Mouse (Mus musculus) hindbrain, postnatal 0 days (tissue): ENCODE measurements around the gene Aph1a. TPM values are rescaled to one million over a fixed set of nuclear protein-coding genes. Genes with fewer than 3 reads are reported as not detected.

Source experiments
- ATAC-seq: fragments of 200-750 bp; cut with Nextera tagmentation; 2 replicates; pipeline ENCODE4 v1.8.0; 2017; ENCODE audit warnings: mild to moderate bottlenecking, moderate TSS enrichment, moderate library complexity
- DNase-seq: peaks from one replicate; pipeline ENCODE4 v3.0.0-alpha.2; 2015; ENCODE audit warnings: low spot score
- H3K27ac ChIP-seq: fragments of 300-500 bp; sonication (generic); 2 replicates; pipeline ENCODE4 v1.5.1; 2014; ENCODE audit warnings: mild to moderate bottlenecking
- H3K27me3 ChIP-seq: fragments of 300-500 bp; sonication (generic); 2 replicates; pipeline ENCODE4 v1.6.1; 2014; ENCODE audit warnings: low read length, mixed read lengths; ENCODE audit not compliant: insufficient read depth
- H3K36me3 ChIP-seq: fragments of 300-500 bp; sonication (generic); 2 replicates; pipeline ENCODE4 v1.6.1; 2014; ENCODE audit warnings: low read length, mixed read lengths; ENCODE audit not compliant: insufficient read depth
- H3K4me1 ChIP-seq: fragments of 300-500 bp; sonication (generic); 2 replicates; pipeline ENCODE4 v1.6.1; 2014; ENCODE audit warnings: antibody characterized with exemption, low read length, mixed read lengths; ENCODE audit not compliant: insufficient read depth
- H3K4me2 ChIP-seq: fragments of 300-500 bp; sonication (generic); 2 replicates; pipeline ENCODE4 v1.6.1; 2014; ENCODE audit warnings: low read depth, mild to moderate bottlenecking, low read length, moderate library complexity, mixed read lengths
- H3K4me3 ChIP-seq: fragments of 300-500 bp; sonication (generic); 2 replicates; pipeline ENCODE4 v1.5.1; 2014; ENCODE audit warnings: low read length
- H3K9ac ChIP-seq: fragments of 300-500 bp; sonication (generic); replicated peaks from 2 replicates; pipeline ENCODE4 v1.6.1; 2014; ENCODE audit warnings: mild to moderate bottlenecking, low read length, moderate library complexity, mixed read lengths
- H3K9me3 ChIP-seq: fragments of 300-500 bp; sonication (generic); 2 replicates; pipeline ENCODE4 v1.6.1; 2016; ENCODE audit warnings: low read length, mixed read lengths
- CTCF ChIP-seq: IDR thresholded peaks from 2 replicates; pipeline ENCODE4 v1.5.1; 2016; ENCODE audit warnings: antibody characterized with exemption, control low read depth, low read depth
- WGBS: fragments of 180-500 bp; shearing (Covaris S2); extraction: QIAGEN DNeasy Blood & Tissue Kit; methylation state at CpG from one replicate; pipeline ENCODE4 v1.1.7; 2014; 5-methylcytosine and 5-hydroxymethylcytosine counted together
- polyA plus RNA-seq: library from polyadenylated mRNA; unstranded; fragments of >200 nt; fragmentation: Nextera tagmentation; extraction: Ambion mirVana; gene quantifications from 2 replicates; pipeline ENCODE4 v1.2.1, GENCODE M21; 2015
- total RNA-seq: library from RNA; depleted of rRNA; stranded (reverse); fragments of >200 nt; gene quantifications from 2 replicates; pipeline ENCODE4 v1.2.3, GENCODE M21; 2014

The Aph1a gene
- total and polyA plus RNA-seq, 2 experiments from 2014 or later, result 41.1 to 99.4 TPM

DNA sequence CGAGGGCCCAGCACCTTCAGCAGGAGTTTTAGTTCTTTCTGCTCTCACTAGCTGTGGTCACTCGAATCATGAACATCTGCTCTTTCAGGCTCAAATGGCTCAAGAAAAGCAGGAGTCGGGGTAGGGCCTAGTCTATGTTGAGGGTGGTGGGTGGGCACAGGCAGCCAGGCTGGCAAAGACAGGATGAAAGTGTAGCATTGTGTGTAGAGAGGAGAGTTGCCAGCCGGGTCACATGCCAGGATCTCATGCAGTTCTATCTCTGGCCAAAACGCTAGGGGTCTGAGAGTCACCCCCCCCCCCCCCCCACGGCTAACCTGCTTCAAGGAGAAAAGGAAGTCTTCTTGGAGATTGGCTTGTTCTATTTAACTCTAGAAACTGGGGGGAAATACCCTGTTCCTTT, 8.9 kb downstream of the Aph1a start:
- no peak for TF ChIP-seq CTCF
- H3K27ac ChIP-seq, result no peak overlapping the region
- no peak for DNase-seq
- H3K4me2 ChIP-seq, result no peak overlapping the region
- no peaks in the 10 kb centered on the region for H3K9me3 ChIP-seq
- no peak overlapping the region for H3K4me3 ChIP-seq
- 22% methylated on average over 5 of the region's 6 CpGs for WGBS
- no peak overlapping the region for H3K9ac ChIP-seq
- ATAC-seq, result no peak; the same call in 1 of the 2 replicates
- H3K4me1 ChIP-seq, result peaks cover 11% of the 10 kb centered on the region; the same call in 1 of the 2 replicates
- peaks cover 8% of the 10 kb centered on the region; the same call in 1 of the 2 replicates for H3K27me3 ChIP-seq
- H3K36me3 ChIP-seq, result 0 out of 2 replicates have a peak, but pooled peaks cover 1% of the 10 kb centered on the region

DNA sequence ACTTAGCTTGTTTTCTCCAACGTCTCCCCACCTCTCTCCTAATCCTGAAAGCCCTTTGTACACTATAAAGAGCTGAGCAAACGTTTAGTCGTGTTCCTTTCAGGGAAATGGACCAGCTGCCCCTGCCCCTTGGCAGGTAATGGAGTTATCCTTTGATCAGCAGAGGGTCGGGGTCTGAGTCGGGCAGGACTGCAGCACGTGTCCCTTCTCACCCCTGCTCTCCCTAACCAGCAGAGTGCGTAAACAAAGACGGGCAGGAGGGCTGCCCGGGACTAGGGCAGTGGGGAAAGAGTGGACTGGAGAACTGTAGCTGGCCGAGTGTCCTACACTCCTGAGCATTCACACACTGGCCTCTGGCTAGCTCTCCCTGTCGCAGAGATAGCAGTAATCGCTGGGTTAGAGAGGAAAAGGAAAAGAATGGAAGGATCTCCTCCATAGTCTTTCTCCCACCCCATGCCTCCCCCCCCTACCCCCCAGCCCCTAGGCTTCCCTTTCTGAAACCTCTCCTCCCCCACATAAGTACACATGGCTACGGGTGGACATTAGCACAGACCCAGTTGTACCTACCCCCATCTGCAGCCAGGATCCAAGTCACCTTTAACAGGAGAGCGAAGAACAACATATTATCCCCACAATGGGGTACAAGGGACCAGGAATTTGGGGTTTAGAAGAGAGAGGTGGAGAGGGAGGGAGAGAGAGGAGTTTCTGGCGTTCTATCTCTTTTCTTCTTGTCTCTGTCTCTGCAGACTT, 10.2 kb downstream of the Aph1a start:
- DNase-seq (no peak), ATAC-seq (no peak)
- peak overlapping the region; percentile 17 for H3K4me3 ChIP-seq
- H3K27me3 ChIP-seq, result peaks cover 8% of the 10 kb centered on the region; the same call in 1 of the 2 replicates
- H3K27ac ChIP-seq, result no peak overlapping the region
- H3K9ac ChIP-seq, result 0 out of 2 replicates have a peak overlapping the region, but pooled peaks have one; percentile 2
- H3K9me3 ChIP-seq, result no peaks in the 10 kb centered on the region
- H3K36me3 ChIP-seq, result no peaks in the 10 kb centered on the region
- TF ChIP-seq CTCF, result no peak
- WGBS, result 5% methylated on average over 15 of the region's 15 CpGs
- peaks cover 11% of the 10 kb centered on the region; the same call in 1 of the 2 replicates for H3K4me1 ChIP-seq
- H3K4me2 ChIP-seq, result peak overlapping the region; percentile 53

DNA sequence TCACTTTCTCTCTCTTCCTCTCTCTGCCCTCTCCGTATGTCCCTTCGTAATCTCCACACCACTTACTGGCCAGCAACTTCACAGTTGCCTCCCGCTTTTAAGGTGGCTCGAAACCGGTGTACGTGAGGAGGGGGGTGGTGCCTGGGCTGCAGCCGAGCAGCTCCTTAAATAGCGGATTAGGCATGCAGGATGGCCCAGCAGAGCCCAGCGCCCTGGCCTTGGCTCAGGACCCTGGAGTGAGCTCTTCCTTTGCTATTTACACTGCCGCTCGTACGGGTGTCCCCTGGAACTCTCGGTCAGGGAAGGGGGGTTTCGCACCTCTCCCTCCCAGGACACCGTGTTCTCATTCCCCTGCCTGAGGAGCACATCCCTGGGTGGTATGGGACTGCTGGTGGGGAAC, 10.8 kb downstream of the Aph1a start, which contains the start of gene Car14:
Car14 (minus strand) TSS at position 124 of the 400 bp plus-strand sequence.
- WGBS, result under 1% methylated on average over 15 of the region's 15 CpGs
- Histone ChIP-seq H3K4me2 (peak within 1 kb of the TSS; percentile 53), H3K4me1 (peaks cover 11% of the 10 kb centered on the region; the same call in 1 of the 2 replicates), H3K27me3 (peaks cover 8% of the 10 kb centered on the region; the same call in 1 of the 2 replicates), H3K9me3 (no peaks in the 10 kb centered on the region), H3K36me3 (no peaks in the 10 kb centered on the region), H3K9ac (0 out of 2 replicates have a peak within 1 kb of the TSS, but pooled peaks have one; percentile 17), H3K27ac (no peak within 1 kb of the TSS), H3K4me3 (peak within 1 kb of the TSS; percentile 17)
- ATAC-seq (0 out of 2 replicates have a peak, but pooled peaks have one; percentile 24), DNase-seq (no peak)
- no peak for TF ChIP-seq CTCF

GRCm38 (mm10) chr3:95905146-95905939, 11.6 kb downstream of the Aph1a start:
- H3K4me2 ChIP-seq, result peak overlapping the region; percentile 53
- TF ChIP-seq CTCF, result no peak
- no peaks in the 10 kb centered on the region for H3K9me3 ChIP-seq
- H3K4me3 ChIP-seq, result peak overlapping the region; percentile 17
- H3K36me3 ChIP-seq, result no peaks in the 10 kb centered on the region
- ATAC-seq (peak; percentile 30; the same call in 1 of the 2 replicates), DNase-seq (peak; percentile 25)
- H3K9ac ChIP-seq, result 0 out of 2 replicates have a peak overlapping the region, but pooled peaks have one; percentile 17
- H3K27ac ChIP-seq, result no peak overlapping the region
- peaks cover 11% of the 10 kb centered on the region; the same call in 1 of the 2 replicates for H3K4me1 ChIP-seq
- H3K27me3 ChIP-seq, result peaks cover 8% of the 10 kb centered on the region; the same call in 1 of the 2 replicates
- WGBS, result under 1% methylated on average over 18 of the region's 18 CpGs

GRCm38 (mm10) chr3:95905940-95906492, 12.2 kb downstream of the Aph1a start:
- no peak for ATAC-seq
- H3K4me1 ChIP-seq, result peaks cover 11% of the 10 kb centered on the region; the same call in 1 of the 2 replicates
- peak; percentile 68 for DNase-seq

DNA sequence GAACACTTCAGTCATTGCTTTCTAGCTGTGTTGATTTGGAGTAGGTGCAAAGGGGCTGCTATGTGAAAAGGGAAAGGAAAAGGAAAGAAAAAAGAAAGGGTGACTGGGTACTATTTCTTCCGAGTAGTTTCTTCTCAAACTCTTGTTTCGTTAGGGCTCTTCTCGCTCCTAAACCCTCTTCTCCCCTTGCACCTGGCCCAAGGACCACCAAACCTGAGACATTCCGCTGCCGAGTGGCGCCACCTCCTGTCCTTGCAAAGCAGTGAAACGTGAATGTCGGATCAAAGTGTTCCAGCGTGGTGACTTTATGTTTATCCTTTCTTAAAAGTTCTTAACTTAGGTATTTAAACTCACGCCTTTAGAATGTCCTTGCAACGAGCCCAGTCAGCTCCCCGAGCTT, 13.1 kb downstream of the Aph1a start:
- DNase-seq (peak; percentile 59), ATAC-seq (no peak)
- Histone ChIP-seq H3K36me3 (no peaks in the 10 kb centered on the region), H3K27me3 (peaks cover 8% of the 10 kb centered on the region; the same call in 1 of the 2 replicates), H3K9me3 (no peaks in the 10 kb centered on the region), H3K4me3 (peak overlapping the region; percentile 10; the same call in 1 of the 2 replicates), H3K4me1 (peaks cover 11% of the 10 kb centered on the region; the same call in 1 of the 2 replicates), H3K4me2 (peak overlapping the region; percentile 53), H3K9ac (no peak overlapping the region), H3K27ac (no peak overlapping the region)
- under 1% methylated on average over 12 of the region's 12 CpGs for WGBS
- TF ChIP-seq CTCF, result peak; percentile 83

More at GRCm38 (mm10) chr3:95905940-95906492, 12.2 kb downstream of the Aph1a start:
- under 1% methylated on average over 12 of the region's 12 CpGs for WGBS
- no peaks in the 10 kb centered on the region for H3K9me3 ChIP-seq
- H3K27me3 ChIP-seq, result peaks cover 8% of the 10 kb centered on the region; the same call in 1 of the 2 replicates
- peak overlapping the region; percentile 53 for H3K4me2 ChIP-seq
- peak overlapping the region; percentile 17 for H3K4me3 ChIP-seq
- H3K9ac ChIP-seq, result no peak overlapping the region
- peak; percentile 68 for TF ChIP-seq CTCF
- H3K27ac ChIP-seq, result no peak overlapping the region
- H3K36me3 ChIP-seq, result no peaks in the 10 kb centered on the region
